Mouse (Mus musculus): ENCODE measurements at regions not wholly inside any gene's neighbourhood (a gene's known extent, or its start where the extent isn't known, plus 50 kb on each side); places are given as distances from the start of the nearest gene placed in this dataset.

GRCm38 (mm10) chr1:94582526-94582925, 530.2 kb upstream of the Pdcd1 start:
- ATAC-seq (ENCODE audit: extremely low read depth, insufficient number of reproducible peaks, low FRiP score, poor library complexity, severe bottlenecking) (no peak), DNase-seq (ENCODE audit: low spot score) (no peak)
- Histone ChIP-seq H3K36me3 (replicated peaks) (no peaks in the 10 kb centered on the region), H3K9me3 (replicated peaks) (peaks cover 7% of the 10 kb centered on the region; the same call in 1 of the 2 replicates), H3K27me3 (ENCODE audit: insufficient read depth, low read length) (no peaks in the 10 kb centered on the region), H3K4me1 (ENCODE audit: insufficient read depth, low read depth, low read length) (no peaks in the 10 kb centered on the region), H3K4me3 (ENCODE audit: low read depth, low read length) (no peak overlapping the region)
- TF ChIP-seq CTCF (IDR thresholded peaks at IDR 0.05; ENCODE audit: low read depth, low read length) (no peak), GATA1 (IDR thresholded peaks at IDR 0.05; ENCODE audit: borderline replicate concordance, low read length) (no peak), TAL1 (conservative IDR thresholded peaks at IDR 0.05; ENCODE audit: low read depth, low read length) (no peak), POLR2AphosphoS5 (IDR thresholded peaks at IDR 0.05; ENCODE audit: insufficient replicate concordance, low read depth, low read length) (no peak), GATA2 (IDR thresholded peaks at IDR 0.05; ENCODE audit: borderline replicate concordance, low read depth, low read length) (no peak)

- H3K36me3 ChIP-seq (replicated peaks): no peaks in the 10 kb centered on the region
- H3K27me3 ChIP-seq (ENCODE audit: insufficient read depth, low read length): no peaks in the 10 kb centered on the region
- ATAC-seq (ENCODE audit: extremely low read depth, insufficient number of reproducible peaks, low FRiP score, poor library complexity, severe bottlenecking): no peak
- H3K4me1 ChIP-seq (ENCODE audit: insufficient read depth, low read depth, low read length): no peaks in the 10 kb centered on the region
- DNase-seq (ENCODE audit: low spot score): no peak
- TF ChIP-seq POLR2AphosphoS5 (IDR thresholded peaks at IDR 0.05; ENCODE audit: insufficient replicate concordance, low read depth, low read length) (no peak), GATA1 (IDR thresholded peaks at IDR 0.05; ENCODE audit: borderline replicate concordance, low read length) (no peak), GATA2 (IDR thresholded peaks at IDR 0.05; ENCODE audit: borderline replicate concordance, low read depth, low read length) (no peak), TAL1 (conservative IDR thresholded peaks at IDR 0.05; ENCODE audit: low read depth, low read length) (no peak), CTCF (IDR thresholded peaks at IDR 0.05; ENCODE audit: low read depth, low read length) (no peak)
- H3K9me3 ChIP-seq (replicated peaks): peaks cover 5% of the 10 kb centered on the region; the same call in 1 of the 2 replicates
- H3K4me3 ChIP-seq (ENCODE audit: low read depth, low read length): no peak overlapping the region
Measured at GRCm38 (mm10) chr1:94581650-94582405, 529.5 kb upstream of the Pdcd1 start.

GRCm38 (mm10) chr1:94532773-94533541, 480.6 kb upstream of the Pdcd1 start:
- ATAC-seq (ENCODE audit: extremely low read depth, insufficient number of reproducible peaks, low FRiP score, poor library complexity, severe bottlenecking) (no peak), DNase-seq (ENCODE audit: low spot score) (no peak)
- no peaks in the 10 kb centered on the region for H3K36me3 ChIP-seq (replicated peaks)
- no peak overlapping the region for H3K4me3 ChIP-seq (ENCODE audit: low read depth, low read length)
- H3K4me1 ChIP-seq (ENCODE audit: insufficient read depth, low read depth, low read length): no peaks in the 10 kb centered on the region
- no peaks in the 10 kb centered on the region for H3K27me3 ChIP-seq (ENCODE audit: insufficient read depth, low read length)
- peaks cover 8% of the 10 kb centered on the region for H3K9me3 ChIP-seq (replicated peaks)
- TF ChIP-seq GATA2 (IDR thresholded peaks at IDR 0.05; ENCODE audit: borderline replicate concordance, low read depth, low read length): no peak
- no peak for TF ChIP-seq TAL1 (conservative IDR thresholded peaks at IDR 0.05; ENCODE audit: low read depth, low read length)
- no peak for TF ChIP-seq GATA1 (IDR thresholded peaks at IDR 0.05; ENCODE audit: borderline replicate concordance, low read length)
- no peak for TF ChIP-seq CTCF (IDR thresholded peaks at IDR 0.05; ENCODE audit: low read depth, low read length)
- no peak for TF ChIP-seq POLR2AphosphoS5 (IDR thresholded peaks at IDR 0.05; ENCODE audit: insufficient replicate concordance, low read depth, low read length)

GRCm38 (mm10) chr1:94504080-94504520, 451.7 kb upstream of the Pdcd1 start:
- ATAC-seq (ENCODE audit: extremely low read depth, insufficient number of reproducible peaks, low FRiP score, poor library complexity, severe bottlenecking) (no peak), DNase-seq (ENCODE audit: low spot score) (no peak)
- no peaks in the 10 kb centered on the region for H3K36me3 ChIP-seq (replicated peaks)
- no peaks in the 10 kb centered on the region for H3K27me3 ChIP-seq (ENCODE audit: insufficient read depth, low read length)
- TF ChIP-seq GATA2 (IDR thresholded peaks at IDR 0.05; ENCODE audit: borderline replicate concordance, low read depth, low read length) (no peak), CTCF (IDR thresholded peaks at IDR 0.05; ENCODE audit: low read depth, low read length) (no peak), GATA1 (IDR thresholded peaks at IDR 0.05; ENCODE audit: borderline replicate concordance, low read length) (no peak), TAL1 (conservative IDR thresholded peaks at IDR 0.05; ENCODE audit: low read depth, low read length) (no peak), POLR2AphosphoS5 (IDR thresholded peaks at IDR 0.05; ENCODE audit: insufficient replicate concordance, low read depth, low read length) (no peak)
- no peaks in the 10 kb centered on the region for H3K4me1 ChIP-seq (ENCODE audit: insufficient read depth, low read depth, low read length)
- peaks cover 12% of the 10 kb centered on the region for H3K9me3 ChIP-seq (replicated peaks)
- H3K4me3 ChIP-seq (ENCODE audit: low read depth, low read length): no peak overlapping the region

- Histone ChIP-seq H3K27me3 (ENCODE audit: insufficient read depth, low read length) (no peaks in the 10 kb centered on the region), H3K9me3 (replicated peaks) (peaks cover 12% of the 10 kb centered on the region), H3K4me3 (ENCODE audit: low read depth, low read length) (no peak overlapping the region), H3K36me3 (replicated peaks) (no peaks in the 10 kb centered on the region), H3K4me1 (ENCODE audit: insufficient read depth, low read depth, low read length) (no peaks in the 10 kb centered on the region)
- TF ChIP-seq GATA2 (IDR thresholded peaks at IDR 0.05; ENCODE audit: borderline replicate concordance, low read depth, low read length) (no peak), CTCF (IDR thresholded peaks at IDR 0.05; ENCODE audit: low read depth, low read length) (no peak), TAL1 (conservative IDR thresholded peaks at IDR 0.05; ENCODE audit: low read depth, low read length) (no peak), POLR2AphosphoS5 (IDR thresholded peaks at IDR 0.05; ENCODE audit: insufficient replicate concordance, low read depth, low read length) (no peak), GATA1 (IDR thresholded peaks at IDR 0.05; ENCODE audit: borderline replicate concordance, low read length) (no peak)
- DNase-seq (ENCODE audit: low spot score) (no peak), ATAC-seq (ENCODE audit: extremely low read depth, insufficient number of reproducible peaks, low FRiP score, poor library complexity, severe bottlenecking) (no peak)
Measured at GRCm38 (mm10) chr1:94503379-94504079, 451.2 kb upstream of the Pdcd1 start.
